8 mouse cellular contexts compared by ENCODE assay signal in the genomic region with DNA sequence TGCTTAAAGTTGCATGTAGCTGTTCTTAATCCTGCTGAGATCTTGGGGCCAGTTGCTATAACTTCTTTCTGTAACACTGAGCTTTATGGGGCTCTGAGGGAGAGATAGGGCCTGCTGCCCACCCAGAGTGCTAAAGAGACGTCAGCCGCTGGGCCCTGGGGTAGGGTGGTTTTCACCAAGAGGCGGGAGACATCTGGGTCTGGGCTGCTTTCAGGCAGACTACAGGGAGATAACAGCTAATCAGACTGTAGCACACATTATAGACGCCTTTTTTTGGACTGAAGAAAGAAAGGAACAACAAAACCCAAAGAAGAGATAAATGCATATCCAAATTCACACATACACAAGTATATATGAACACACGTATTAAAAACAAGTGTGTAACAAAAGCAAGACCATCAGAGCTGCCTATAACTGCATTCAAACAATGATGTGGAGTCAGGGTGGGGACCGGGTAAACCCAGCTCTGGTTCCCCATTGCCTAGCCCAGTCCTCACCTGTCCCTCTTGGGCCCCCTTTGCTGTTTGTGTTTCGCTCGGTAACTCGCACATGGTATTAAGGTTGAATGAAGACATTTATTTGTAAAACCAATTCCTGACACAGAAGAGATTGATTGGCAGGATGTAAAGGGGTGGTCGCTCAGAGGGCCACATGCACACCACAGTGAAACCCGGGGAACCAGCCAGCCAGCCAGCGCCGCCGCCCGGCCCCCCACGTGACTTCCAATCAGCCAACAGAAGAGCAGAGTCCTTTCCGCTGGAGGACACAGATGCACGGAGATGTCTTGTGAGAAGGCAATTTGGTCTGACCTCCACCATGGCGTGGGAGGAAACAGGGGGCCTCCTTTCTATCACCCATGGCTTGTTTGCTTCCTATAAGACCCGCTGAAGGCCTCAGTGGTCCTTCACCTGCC. TPM values are rescaled to one million over a fixed set of nuclear protein-coding genes. Genes with fewer than 3 reads are reported as not detected.
DNase-seq lines count a peak whose midpoint lies in the region; ATAC-seq and TF ChIP-seq lines count a peak whose summit lies in the region.

No protein-coding gene starts in this region.

- H3K27ac ChIP-seq in ES-E14 (ENCODE audit: insufficient read depth, low read depth, low read length, poor library complexity, severe bottlenecking), result peak overlapping the region; percentile 14; the same call in 1 of the 2 replicates
- H3K27ac ChIP-seq in stomach, embryonic 14.5 days (ENCODE audit: low read length), result peak overlapping the region; percentile 66; the same call in 1 of the 2 replicates

- H3K9me3 ChIP-seq in ES-E14 (ENCODE audit: control insufficient read depth, insufficient read depth, low read depth, low read length), result no peaks in the 10 kb centered on the region
- no peaks in the 10 kb centered on the region for H3K9me3 ChIP-seq in erythroblast, embryonic 14.5 days (ENCODE audit: control insufficient read depth, low read length)
- H3K9me3 ChIP-seq in stomach, embryonic 14.5 days (ENCODE audit: control insufficient read depth, low read depth, low read length), result no peaks in the 10 kb centered on the region

- H3K4me3 ChIP-seq in ES-E14 (ENCODE audit: insufficient read depth in 1 of 2, low read depth in 1 of 2, low read length in 2 of 2, poor library complexity in 1 of 2, severe bottlenecking in 1 of 2), result peak overlapping the region; percentile 35 to 36
- peak overlapping the region; percentile 69 for H3K4me3 ChIP-seq in erythroblast, embryonic 14.5 days (replicated peaks)
- H3K4me3 ChIP-seq in stomach, embryonic 14.5 days (ENCODE audit: low read depth, low read length), result no peak overlapping the region

- H3K9ac ChIP-seq in ES-E14 (ENCODE audit: insufficient read depth, low read depth, low read length, poor library complexity, severe bottlenecking), result peak overlapping the region; percentile 57; the same call in 1 of the 2 replicates
- no peak overlapping the region for H3K9ac ChIP-seq in stomach, embryonic 14.5 days (replicated peaks; ENCODE audit: low read depth, low read length)

- WGBS in stomach, embryonic 14.5 days, result 39% methylated on average over 20 of the region's 20 CpGs

- no peaks in the 10 kb centered on the region for H3K27me3 ChIP-seq in erythroblast, embryonic 14.5 days (ENCODE audit: control insufficient read depth)
- no peaks in the 10 kb centered on the region for H3K27me3 ChIP-seq in stomach, embryonic 14.5 days (ENCODE audit: control insufficient read depth, insufficient read depth, low read length)

- peak; percentile 59 for DNase-seq in adrenal gland, postnatal 10 days
- DNase-seq in adrenal gland, adult 8-10 months, result no peak
- DNase-seq in ES-E14 (ENCODE audit: low read depth, low spot score), result peak; percentile 56
- peak; percentile 66 to 73 for DNase-seq in kidney, adult 8-10 months
- peak; percentile 53 to 65 for DNase-seq in lung, postnatal 4 days
- no peak for DNase-seq in Muller cell, postnatal 12 days (ENCODE audit: inconsistent ontology term)

- peak overlapping the region; percentile 29 for H3K4me2 ChIP-seq in stomach, embryonic 14.5 days (replicated peaks; ENCODE audit: low read depth, low read length)

- peaks cover 3 to 20% of the 10 kb centered on the region in 2 experiments; a peak in 2 of 4 replicates for H3K4me1 ChIP-seq in ES-E14 (ENCODE audit: control insufficient read depth in 2 of 2, insufficient read depth in 2 of 2, low read length in 2 of 2, poor library complexity in 1 of 2)
- peaks cover 97% of the 10 kb centered on the region for H3K4me1 ChIP-seq in erythroblast, embryonic 14.5 days (ENCODE audit: control insufficient read depth)
- H3K4me1 ChIP-seq in stomach, embryonic 14.5 days (ENCODE audit: control insufficient read depth, insufficient read depth, low read length), result peaks cover 30% of the 10 kb centered on the region

- no peaks in the 10 kb centered on the region for H3K36me3 ChIP-seq in ES-E14 (ENCODE audit: control insufficient read depth, insufficient read depth, low read length, poor library complexity, severe bottlenecking)
- peaks cover 39% of the 10 kb centered on the region for H3K36me3 ChIP-seq in erythroblast, embryonic 14.5 days (ENCODE audit: control insufficient read depth)
- H3K36me3 ChIP-seq in stomach, embryonic 14.5 days (ENCODE audit: control insufficient read depth, insufficient read depth, low read length), result no peaks in the 10 kb centered on the region

- peak; percentile 74; the same call in 1 of the 2 replicates for ATAC-seq in stomach, embryonic 14.5 days (ENCODE audit: insufficient number of reproducible peaks, insufficient read depth, low FRiP score, low read depth)

- in situ Hi-C loops in ES-E14 (cut with MboI; ENCODE audit: low sequenced_read_pairs in 2 of 2, unreplicated experiment in 2 of 2), result no loop called here

TF ChIP-seq in ES-E14, 5 proteins besides CTCF, POLR2A, EP300 and RAD21:
- TF ChIP-seq ZNF384 (IDR thresholded peaks at IDR 0.05; ENCODE audit: low read depth, low read length) (no peak), CHD2 (IDR thresholded peaks at IDR 0.05; ENCODE audit: low read depth, low read length) (no peak), HCFC1 (IDR thresholded peaks at IDR 0.05; ENCODE audit: borderline replicate concordance, insufficient read depth, low read length) (no peak)

RNA-seq across cellular contexts. Expression of a gene that starts 24.2 kb away (rescaled TPM):
- total RNA-seq in adrenal gland, postnatal 10 days (2021), result 1 to 10 TPM; 7.2 to 9.6 TPM
- total RNA-seq in adrenal gland, adult 8-10 months (2022), result 1 to 10 TPM; 4.5 to 10.0 (median 6.7) TPM
- total RNA-seq in ES-E14 (2012; rRNA removed), result 3.2 and 3.5 TPM in 2 replicates
- 0.07 and 0.15 TPM in 2 replicates for polyA plus RNA-seq in erythroblast, embryonic 14.5 days (2012)
- 12.3 and 12.7 TPM in 2 replicates for polyA plus RNA-seq in stomach, embryonic 14.5 days (2014; fragmentation: Nextera tagmentation; extraction: Ambion mirVana)

Comparison
In these comparisons a context has a peak if more than half of its experiments do, and no peak if none do; other contexts are left out.
1. DNase-seq: peak in adrenal gland, postnatal 10 days (single experiment), ES-E14 (single experiment), kidney, adult 8-10 months (2 of 2) and lung, postnatal 4 days (2 of 2); none in adrenal gland, adult 8-10 months (single experiment) and Muller cell, postnatal 12 days (single experiment).